Mouse (Mus musculus) lung, postnatal 0 days (tissue): ENCODE measurements around the gene Ltv1. TPM values are rescaled to one million over a fixed set of nuclear protein-coding genes. Genes with fewer than 3 reads are reported as not detected.
"Not testable (repeated sequence)": the region's sequence is repeated elsewhere in the genome, so short reads cannot be mapped to it uniquely, and the experiment has no call there.

ENCODE experiments used
- ATAC-seq: fragments of 200-750 bp; cut with Nextera tagmentation; 2 replicates; pipeline ENCODE4 v1.8.0; 2017; ENCODE audit warnings: moderate library complexity
- DNase-seq: peaks from one replicate; pipeline ENCODE4 v3.0.0-alpha.2; 2016; ENCODE audit warnings: low spot score
- H3K27ac ChIP-seq: fragments of 300-500 bp; sonication (generic); 2 replicates; pipeline ENCODE4 v1.5.1; 2014; ENCODE audit warnings: antibody characterized with exemption, mild to moderate bottlenecking, low read length, mixed read lengths
- H3K27me3 ChIP-seq: fragments of 300-500 bp; sonication (generic); replicated peaks from 2 replicates; pipeline ENCODE4 v1.6.1; 2014; ENCODE audit warnings: low read length, mixed read lengths; ENCODE audit not compliant: insufficient read depth
- H3K36me3 ChIP-seq: fragments of 300-500 bp; sonication (generic); 2 replicates; pipeline ENCODE4 v1.6.1; 2014; ENCODE audit warnings: low read length, mixed read lengths; ENCODE audit not compliant: insufficient read depth
- H3K4me1 ChIP-seq: fragments of 300-500 bp; sonication (generic); 2 replicates; pipeline ENCODE4 v1.6.1; 2014; ENCODE audit warnings: antibody characterized with exemption, low read depth, low read length, mixed read lengths; ENCODE audit not compliant: insufficient read depth
- H3K4me2 ChIP-seq: fragments of 300-500 bp; sonication (generic); replicated peaks from 2 replicates; pipeline ENCODE4 v1.6.1; 2014; ENCODE audit warnings: low read depth, mild to moderate bottlenecking, low read length, moderate library complexity, mixed read lengths
- H3K4me3 ChIP-seq: fragments of 300-500 bp; sonication (generic); 2 replicates; pipeline ENCODE4 v1.5.1; 2014; ENCODE audit warnings: low read depth, low read length
- H3K9ac ChIP-seq: fragments of 300-500 bp; sonication (generic); replicated peaks from 2 replicates; pipeline ENCODE4 v1.6.1; 2014; ENCODE audit warnings: low read depth, mild to moderate bottlenecking
- H3K9me3 ChIP-seq: fragments of 300-500 bp; sonication (generic); 2 replicates; pipeline ENCODE4 v1.6.1; 2016; ENCODE audit warnings: low read length, mixed read lengths
- CTCF ChIP-seq: IDR thresholded peaks from 2 replicates; pipeline ENCODE4 v1.5.1; 2016; ENCODE audit warnings: antibody characterized with exemption, mild to moderate bottlenecking
- EP300 ChIP-seq: IDR thresholded peaks from 2 replicates; pipeline ENCODE4 v1.6.1; 2016; ENCODE audit warnings: antibody characterized with exemption, mild to moderate bottlenecking, control low read depth
- WGBS: fragments of 180-500 bp; shearing (Covaris S2); extraction: QIAGEN DNeasy Blood & Tissue Kit; methylation state at CpG from one replicate; pipeline ENCODE4 v1.1.7; 2014; 5-methylcytosine and 5-hydroxymethylcytosine counted together
- polyA plus RNA-seq: library from polyadenylated mRNA; unstranded; fragments of >200 nt; fragmentation: Nextera tagmentation; extraction: Ambion mirVana; gene quantifications from 2 replicates; pipeline ENCODE4 v1.2.1, GENCODE M21; 2015

Ltv1 gene
- polyA plus RNA-seq, 1 experiment from 2014 or later: 32.2 TPM

GRCm38 (mm10) chr10:13201741-13202293 is 8.8 kb upstream of the Ltv1 start:
- no peak overlapping the region for H3K9ac ChIP-seq
- 89% methylated on average over 6 of the region's 6 CpGs for WGBS
- H3K9me3 ChIP-seq: no peaks in the 10 kb centered on the region
- no peak overlapping the region for H3K27ac ChIP-seq
- TF ChIP-seq EP300 (no peak), CTCF (no peak)
- H3K27me3 ChIP-seq: no peaks in the 10 kb centered on the region
- no peak for DNase-seq
- H3K4me1 ChIP-seq: no peaks in the 10 kb centered on the region
- H3K4me2 ChIP-seq: no peak overlapping the region
- no peak for ATAC-seq
- no peaks in the 10 kb centered on the region for H3K36me3 ChIP-seq
- no peak overlapping the region for H3K4me3 ChIP-seq

GRCm38 (mm10) chr10:13200862-13201261 is 7.9 kb upstream of the Ltv1 start:
- H3K27ac ChIP-seq: no peak overlapping the region
- no peaks in the 10 kb centered on the region for H3K9me3 ChIP-seq
- no peaks in the 10 kb centered on the region for H3K36me3 ChIP-seq
- H3K4me1 ChIP-seq: no peaks in the 10 kb centered on the region
- no peak overlapping the region for H3K9ac ChIP-seq
- 89% methylated on average over 3 of the region's 3 CpGs for WGBS
- TF ChIP-seq EP300: no peak
- no peak for TF ChIP-seq CTCF
- no peak for ATAC-seq
- no peak overlapping the region for H3K4me3 ChIP-seq
- no peak overlapping the region for H3K4me2 ChIP-seq
- no peaks in the 10 kb centered on the region for H3K27me3 ChIP-seq
- DNase-seq: no peak

- Histone ChIP-seq H3K27ac (no peak overlapping the region), H3K4me2 (no peak overlapping the region), H3K4me1 (no peaks in the 10 kb centered on the region), H3K27me3 (no peaks in the 10 kb centered on the region), H3K9ac (no peak overlapping the region), H3K36me3 (no peaks in the 10 kb centered on the region), H3K9me3 (no peaks in the 10 kb centered on the region), H3K4me3 (no peak overlapping the region)
- DNase-seq (no peak), ATAC-seq (no peak)
- TF ChIP-seq EP300: no peak
- no peak for TF ChIP-seq CTCF
- WGBS: 93% methylated on average over 1 of the region's 1 CpGs
Observed at GRCm38 (mm10) chr10:13199234-13199633, 6.3 kb upstream of the Ltv1 start.

GRCm38 (mm10) chr10:13196872-13197507 is 4.0 kb upstream of the Ltv1 start:
- TF ChIP-seq CTCF: no peak
- TF ChIP-seq EP300: no peak
- no peak for DNase-seq
- no peaks in the 10 kb centered on the region for H3K36me3 ChIP-seq
- no peaks in the 10 kb centered on the region for H3K9me3 ChIP-seq
- H3K4me2 ChIP-seq: no peak overlapping the region
- H3K27me3 ChIP-seq: no peaks in the 10 kb centered on the region
- no peak overlapping the region for H3K27ac ChIP-seq
- WGBS: 69% methylated on average over 8 of the region's 8 CpGs
- ATAC-seq: no peak
- 0 out of 2 replicates have a peak, but pooled peaks cover 3% of the 10 kb centered on the region for H3K4me1 ChIP-seq
- no peak overlapping the region for H3K4me3 ChIP-seq
- no peak overlapping the region for H3K9ac ChIP-seq

- 77% methylated on average over 7 of the region's 7 CpGs for WGBS
- not testable (repeated sequence) for DNase-seq, H3K27me3 ChIP-seq, H3K9ac ChIP-seq, H3K4me1 ChIP-seq, H3K27ac ChIP-seq, ATAC-seq, H3K36me3 ChIP-seq, H3K9me3 ChIP-seq
- H3K4me3 ChIP-seq: peak overlapping the region; percentile 90
- H3K4me2 ChIP-seq: peak overlapping the region; percentile 81
Observed at GRCm38 (mm10) chr10:13193496-13193895, 528 bp upstream of the Ltv1 start.

GRCm38 (mm10) chr10:13189881-13190280 is 3.1 kb downstream of the Ltv1 start:
- Histone ChIP-seq H3K9ac (no peak overlapping the region), H3K4me1 (0 out of 2 replicates have a peak, but pooled peaks cover 4% of the 10 kb centered on the region), H3K4me2 (no peak overlapping the region), H3K27me3 (no peaks in the 10 kb centered on the region), H3K36me3 (no peaks in the 10 kb centered on the region), H3K9me3 (no peaks in the 10 kb centered on the region), H3K27ac (no peak overlapping the region), H3K4me3 (no peak overlapping the region)
- no peak for TF ChIP-seq EP300
- DNase-seq (no peak), ATAC-seq (no peak)
- WGBS: 67% methylated on average over 5 of the region's 5 CpGs
